Mouse (Mus musculus): ENCODE measurements around the gene Dusp22. TPM values are rescaled to one million over a fixed set of nuclear protein-coding genes. Genes with fewer than 3 reads are reported as not detected.
A peak's percentile ranks its signal among the peaks of the same experiment; 100 is the strongest.

Gene Dusp22
- polyA plus RNA-seq, 1 experiment from 2014 or later: 18.0 TPM

- Histone ChIP-seq H3K9me3 (no peaks in the 10 kb centered on the region), H3K4me1 (peaks cover 25% of the 10 kb centered on the region), H3K27me3 (replicated peaks; ENCODE audit: low read depth, poor library complexity, severe bottlenecking) (peaks cover 78% of the 10 kb centered on the region), H3K4me3 (peak within 1 kb of the TSS; percentile 58), H3K36me3 (replicated peaks) (no peaks in the 10 kb centered on the region), H3K27ac (replicated peaks) (no peak within 1 kb of the TSS)
- DNase-seq (ENCODE audit: low spot score): peak; percentile 61
- under 1% methylated on average over 21 of the region's 21 CpGs for WGBS
Observed at GRCm38 (mm10) chr13:30749021-30749556, 89.3 kb downstream of the Dusp22 start, which contains the start of gene Irf4. Gene Irf4, plus strand, starts transcription at chr13:30749226.

GRCm38 (mm10) chr13:30749557-30750141 lies 89.8 kb downstream of the Dusp22 start:
- Histone ChIP-seq H3K36me3 (replicated peaks) (no peaks in the 10 kb centered on the region), H3K27ac (replicated peaks) (no peak overlapping the region), H3K9me3 (no peaks in the 10 kb centered on the region), H3K4me3 (peak overlapping the region; percentile 58), H3K4me1 (peaks cover 25% of the 10 kb centered on the region), H3K27me3 (replicated peaks; ENCODE audit: low read depth, poor library complexity, severe bottlenecking) (peaks cover 80% of the 10 kb centered on the region)
- WGBS: 3% methylated on average over 11 of the region's 11 CpGs
- DNase-seq (ENCODE audit: low spot score): peak; percentile 38

- Histone ChIP-seq H3K27me3 (replicated peaks; ENCODE audit: low read depth, poor library complexity, severe bottlenecking) (peaks cover 88% of the 10 kb centered on the region), H3K27ac (replicated peaks) (no peak overlapping the region), H3K36me3 (replicated peaks) (no peaks in the 10 kb centered on the region), H3K4me3 (peak overlapping the region; percentile 58), H3K4me1 (peaks cover 25% of the 10 kb centered on the region), H3K9me3 (no peaks in the 10 kb centered on the region)
- 4% methylated on average over 33 of the region's 33 CpGs for WGBS
- peak; percentile 54 for DNase-seq (ENCODE audit: low spot score)
Observed at GRCm38 (mm10) chr13:30750461-30751303, 90.9 kb downstream of the Dusp22 start.

GRCm38 (mm10) chr13:30751304-30751580 lies 91.4 kb downstream of the Dusp22 start:
- Histone ChIP-seq H3K4me1 (peaks cover 25% of the 10 kb centered on the region), H3K4me3 (no peak overlapping the region), H3K9me3 (no peaks in the 10 kb centered on the region), H3K27me3 (replicated peaks; ENCODE audit: low read depth, poor library complexity, severe bottlenecking) (peaks cover 88% of the 10 kb centered on the region), H3K36me3 (replicated peaks) (no peaks in the 10 kb centered on the region), H3K27ac (replicated peaks) (no peak overlapping the region)
- 18% methylated on average over 6 of the region's 6 CpGs for WGBS
- DNase-seq (ENCODE audit: low spot score): no peak

- peaks cover 78% of the 10 kb centered on the region for H3K27me3 ChIP-seq (replicated peaks; ENCODE audit: low read depth, poor library complexity, severe bottlenecking)
- H3K4me3 ChIP-seq: no peak overlapping the region
- H3K36me3 ChIP-seq (replicated peaks): no peaks in the 10 kb centered on the region
- peaks cover 25% of the 10 kb centered on the region for H3K4me1 ChIP-seq
- no peaks in the 10 kb centered on the region for H3K9me3 ChIP-seq
- H3K27ac ChIP-seq (replicated peaks): no peak overlapping the region
- no peak for DNase-seq (ENCODE audit: low spot score)
- 83% methylated on average over 4 of the region's 4 CpGs for WGBS
Observed at GRCm38 (mm10) chr13:30752581-30753187, 92.9 kb downstream of the Dusp22 start.

- no peak for DNase-seq (ENCODE audit: low spot score)
- 85% methylated on average over 3 of the region's 3 CpGs for WGBS
- Histone ChIP-seq H3K36me3 (replicated peaks) (no peaks in the 10 kb centered on the region), H3K27ac (replicated peaks) (no peak overlapping the region), H3K9me3 (no peaks in the 10 kb centered on the region), H3K4me1 (peaks cover 25% of the 10 kb centered on the region), H3K4me3 (no peak overlapping the region), H3K27me3 (replicated peaks; ENCODE audit: low read depth, poor library complexity, severe bottlenecking) (peaks cover 71% of the 10 kb centered on the region)
Observed at GRCm38 (mm10) chr13:30753441-30753840, 93.6 kb downstream of the Dusp22 start.

- DNase-seq (ENCODE audit: low spot score): no peak
- Histone ChIP-seq H3K27me3 (replicated peaks; ENCODE audit: low read depth, poor library complexity, severe bottlenecking) (peaks cover 65% of the 10 kb centered on the region), H3K9me3 (no peaks in the 10 kb centered on the region), H3K4me3 (no peak overlapping the region), H3K27ac (replicated peaks) (no peak overlapping the region), H3K36me3 (replicated peaks) (no peaks in the 10 kb centered on the region), H3K4me1 (peaks cover 20% of the 10 kb centered on the region)
- 87% methylated on average over 4 of the region's 4 CpGs for WGBS
Observed at GRCm38 (mm10) chr13:30754066-30754465, 94.3 kb downstream of the Dusp22 start.

- no peak for DNase-seq (ENCODE audit: low spot score)
- H3K4me3 ChIP-seq: no peak overlapping the region
- 83% methylated on average over 10 of the region's 10 CpGs for WGBS
- H3K27ac ChIP-seq (replicated peaks): no peak overlapping the region
- H3K36me3 ChIP-seq (replicated peaks): no peaks in the 10 kb centered on the region
- H3K4me1 ChIP-seq: peaks cover 11% of the 10 kb centered on the region
- no peaks in the 10 kb centered on the region for H3K9me3 ChIP-seq
- H3K27me3 ChIP-seq (replicated peaks; ENCODE audit: low read depth, poor library complexity, severe bottlenecking): peaks cover 56% of the 10 kb centered on the region
Observed at GRCm38 (mm10) chr13:30754825-30755476, 95.2 kb downstream of the Dusp22 start.

- Histone ChIP-seq H3K27me3 (replicated peaks; ENCODE audit: low read depth, poor library complexity, severe bottlenecking) (peaks cover 50% of the 10 kb centered on the region), H3K36me3 (replicated peaks) (no peaks in the 10 kb centered on the region), H3K4me1 (peaks cover 5% of the 10 kb centered on the region), H3K4me3 (no peak overlapping the region), H3K27ac (replicated peaks) (no peak overlapping the region), H3K9me3 (no peaks in the 10 kb centered on the region)
- 77% methylated on average over 3 of the region's 3 CpGs for WGBS
- no peak for DNase-seq (ENCODE audit: low spot score)
Observed at GRCm38 (mm10) chr13:30755577-30755976, 95.8 kb downstream of the Dusp22 start.

GRCm38 (mm10) chr13:30755998-30756639 lies 96.3 kb downstream of the Dusp22 start:
- Histone ChIP-seq H3K27me3 (replicated peaks; ENCODE audit: low read depth, poor library complexity, severe bottlenecking) (peaks cover 44% of the 10 kb centered on the region), H3K4me1 (no peaks in the 10 kb centered on the region), H3K27ac (replicated peaks) (no peak overlapping the region), H3K4me3 (no peak overlapping the region), H3K9me3 (no peaks in the 10 kb centered on the region), H3K36me3 (replicated peaks) (no peaks in the 10 kb centered on the region)
- no peak for DNase-seq (ENCODE audit: low spot score)
- WGBS: 80% methylated on average over 9 of the region's 9 CpGs

- H3K27ac ChIP-seq (replicated peaks): no peak overlapping the region
- peaks cover 32% of the 10 kb centered on the region for H3K27me3 ChIP-seq (replicated peaks; ENCODE audit: low read depth, poor library complexity, severe bottlenecking)
- no peaks in the 10 kb centered on the region for H3K36me3 ChIP-seq (replicated peaks)
- DNase-seq (ENCODE audit: low spot score): no peak
- H3K4me3 ChIP-seq: no peak overlapping the region
- no peaks in the 10 kb centered on the region for H3K9me3 ChIP-seq
- no peaks in the 10 kb centered on the region for H3K4me1 ChIP-seq
- WGBS: 86% methylated on average over 14 of the region's 14 CpGs
Observed at GRCm38 (mm10) chr13:30757264-30757900, 97.6 kb downstream of the Dusp22 start.

Data from embryonic facial prominence, embryonic 10.5 days (tissue).